Mouse (Mus musculus): ENCODE data around the gene Polh.

GRCm38 (mm10) chr17:46241471-46241870, 39.0 kb upstream of the Polh start:
- TF ChIP-seq CTCF (IDR thresholded peaks at IDR 0.05) (no peak), EP300 (IDR thresholded peaks at IDR 0.05) (no peak)
